Mouse (Mus musculus) heart, postnatal 0 days (tissue): ENCODE data around the gene Mreg. TPM values are rescaled to one million over a fixed set of nuclear protein-coding genes. Genes with fewer than 3 reads are reported as not detected.
"Not testable (repeated sequence)": the region's sequence is repeated elsewhere in the genome, so short reads cannot be mapped to it uniquely, and the experiment has no call there.

ENCODE experiments used
- ATAC-seq: fragments of 200-750 bp; cut with Nextera tagmentation; 2 replicates; pipeline ENCODE4 v1.8.0; 2017; ENCODE audit warnings: low read depth, moderate number of reproducible peaks, moderate library complexity; ENCODE audit not compliant: insufficient read depth
- DNase-seq: peaks from one replicate; pipeline ENCODE4 v3.0.0-alpha.2; 2016; ENCODE audit warnings: low spot score
- H3K27ac ChIP-seq: fragments of 300-500 bp; sonication (generic); 2 replicates; pipeline ENCODE4 v1.5.1; 2014; ENCODE audit warnings: low read depth, mild to moderate bottlenecking
- H3K27me3 ChIP-seq: fragments of 300-500 bp; sonication (generic); 2 replicates; pipeline ENCODE4 v1.6.1; 2014; ENCODE audit warnings: low read length, mixed read lengths; ENCODE audit not compliant: control insufficient read depth, insufficient read depth
- H3K36me3 ChIP-seq: fragments of 300-500 bp; sonication (generic); replicated peaks from 2 replicates; pipeline ENCODE4 v1.6.1; 2014; ENCODE audit warnings: low read length, mixed read lengths; ENCODE audit not compliant: control insufficient read depth, insufficient read depth
- H3K4me1 ChIP-seq: fragments of 300-500 bp; sonication (generic); 2 replicates; pipeline ENCODE4 v1.6.1; 2014; ENCODE audit warnings: antibody characterized with exemption; ENCODE audit not compliant: control insufficient read depth, insufficient read depth
- H3K4me2 ChIP-seq: fragments of 300-500 bp; sonication (generic); 2 replicates; pipeline ENCODE4 v1.6.1; 2014; ENCODE audit warnings: low read depth, mild to moderate bottlenecking, low read length, moderate library complexity
- H3K4me3 ChIP-seq: fragments of 300-500 bp; sonication (generic); 2 replicates; pipeline ENCODE4 v1.5.1; 2014; ENCODE audit warnings: low read depth, low read length
- H3K9ac ChIP-seq: fragments of 300-500 bp; sonication (generic); replicated peaks from 2 replicates; pipeline ENCODE4 v1.6.1; 2014; ENCODE audit warnings: low read depth, low read length, mixed read lengths
- H3K9me3 ChIP-seq: fragments of 300-500 bp; sonication (generic); replicated peaks from 2 replicates; pipeline ENCODE4 v1.6.1; 2016; ENCODE audit warnings: low read length; ENCODE audit not compliant: control insufficient read depth
- CTCF ChIP-seq: IDR thresholded peaks from 2 replicates; pipeline ENCODE4 v1.5.1; 2016; ENCODE audit warnings: antibody characterized with exemption, control low read depth, low read depth
- EP300 ChIP-seq: IDR thresholded peaks from 2 replicates; pipeline ENCODE4 v1.6.1; 2016; ENCODE audit warnings: antibody characterized with exemption, low read depth
- WGBS: fragments of 180-500 bp; shearing (Covaris S2); extraction: QIAGEN DNeasy Blood & Tissue Kit; methylation state at CpG from one replicate; pipeline ENCODE4 v1.1.7; 2014; 5-methylcytosine and 5-hydroxymethylcytosine counted together
- polyA plus RNA-seq: library from polyadenylated mRNA; unstranded; fragments of >200 nt; fragmentation: Nextera tagmentation; extraction: Ambion mirVana; gene quantifications from 2 replicates; pipeline ENCODE4 v1.2.1, GENCODE M21; 2015
- total RNA-seq: library from RNA; depleted of rRNA; stranded (reverse); fragments of >200 nt; gene quantifications from 2 replicates; pipeline ENCODE4 v1.2.3, GENCODE M21; 2014; ENCODE audit warnings: low replicate concordance

The Mreg gene
- total and polyA plus RNA-seq, 2 experiments from 2014 or later = 9.5 to 12.5 TPM

GRCm38 (mm10) chr1:72243656-72244316 lies 31.7 kb upstream of the Mreg start:
- peak overlapping the region; percentile 50 for H3K4me3 ChIP-seq
- H3K27ac ChIP-seq = peak overlapping the region; percentile 97
- H3K27me3 ChIP-seq = no peaks in the 10 kb centered on the region
- H3K4me2 ChIP-seq = peak overlapping the region; percentile 65
- under 1% methylated on average over 47 of the region's 47 CpGs for WGBS
- no peaks in the 10 kb centered on the region for H3K4me1 ChIP-seq
- TF ChIP-seq CTCF (no peak), EP300 (no peak)
- DNase-seq (peak; percentile 90), ATAC-seq (peak; percentile 98)
- peak overlapping the region; percentile 82 for H3K9ac ChIP-seq
- H3K36me3 ChIP-seq = no peaks in the 10 kb centered on the region
- H3K9me3 ChIP-seq = no peaks in the 10 kb centered on the region

DNA sequence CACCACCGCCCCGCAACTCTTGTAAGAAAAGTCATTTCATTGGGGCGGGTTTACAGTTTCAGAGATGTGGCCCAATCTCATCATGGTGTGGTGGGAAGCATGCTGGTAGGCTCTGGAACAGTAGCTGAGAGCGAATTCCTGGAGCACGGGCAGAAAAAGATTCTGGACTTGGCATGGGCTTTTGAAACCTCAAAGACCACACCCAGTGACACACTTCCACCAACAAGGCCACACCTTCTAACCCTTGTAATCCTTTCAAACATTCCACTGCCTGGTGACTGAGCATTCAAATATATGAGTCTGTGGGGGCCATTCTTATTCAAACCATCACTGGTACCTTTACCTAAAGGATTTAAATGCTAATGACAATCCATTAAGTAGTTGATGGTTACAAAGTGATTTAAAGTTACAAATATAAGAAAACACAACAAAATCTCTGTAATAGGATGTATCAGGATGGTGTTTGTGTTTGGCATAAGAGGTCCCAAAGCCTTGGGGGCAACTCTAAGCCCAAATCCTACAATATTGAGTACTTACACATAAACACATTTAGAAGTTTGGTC lies 30.6 kb upstream of the Mreg start:
- H3K9ac ChIP-seq = no peak overlapping the region
- no peaks in the 10 kb centered on the region for H3K36me3 ChIP-seq
- H3K4me3 ChIP-seq = no peak overlapping the region
- no peaks in the 10 kb centered on the region for H3K4me1 ChIP-seq
- no peaks in the 10 kb centered on the region for H3K27me3 ChIP-seq
- TF ChIP-seq EP300 (no peak), CTCF (no peak)
- ATAC-seq (no peak), DNase-seq (no peak)
- H3K9me3 ChIP-seq = no peaks in the 10 kb centered on the region
- H3K27ac ChIP-seq = no peak overlapping the region
- WGBS = 82% methylated on average over 5 of the region's 5 CpGs
- H3K4me2 ChIP-seq = no peak overlapping the region

DNA sequence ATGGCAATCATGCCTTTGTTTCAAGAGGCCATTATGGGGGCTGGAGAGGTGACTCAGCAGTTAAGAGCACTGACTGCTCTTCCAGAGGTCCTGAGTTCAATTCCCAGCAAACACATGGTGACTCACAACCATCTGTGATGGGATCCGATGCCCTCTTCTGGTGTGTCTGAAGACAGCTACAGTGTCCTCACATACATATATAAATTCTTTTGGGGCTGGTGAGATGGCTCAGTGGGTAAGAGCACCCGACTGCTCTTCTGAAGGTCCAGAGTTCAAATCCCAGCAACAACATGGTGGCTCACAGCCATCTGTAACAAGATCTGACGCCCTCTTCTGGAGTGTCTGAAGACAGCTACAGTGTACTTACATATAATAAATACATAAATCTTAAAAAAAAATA lies 27.0 kb upstream of the Mreg start:
- H3K4me3 ChIP-seq, H3K9ac ChIP-seq, ATAC-seq, H3K9me3 ChIP-seq, H3K4me1 ChIP-seq, H3K27me3 ChIP-seq, H3K4me2 ChIP-seq, H3K27ac ChIP-seq, H3K36me3 ChIP-seq, DNase-seq: not testable (repeated sequence)
- 84% methylated on average over 3 of the region's 3 CpGs for WGBS

DNA sequence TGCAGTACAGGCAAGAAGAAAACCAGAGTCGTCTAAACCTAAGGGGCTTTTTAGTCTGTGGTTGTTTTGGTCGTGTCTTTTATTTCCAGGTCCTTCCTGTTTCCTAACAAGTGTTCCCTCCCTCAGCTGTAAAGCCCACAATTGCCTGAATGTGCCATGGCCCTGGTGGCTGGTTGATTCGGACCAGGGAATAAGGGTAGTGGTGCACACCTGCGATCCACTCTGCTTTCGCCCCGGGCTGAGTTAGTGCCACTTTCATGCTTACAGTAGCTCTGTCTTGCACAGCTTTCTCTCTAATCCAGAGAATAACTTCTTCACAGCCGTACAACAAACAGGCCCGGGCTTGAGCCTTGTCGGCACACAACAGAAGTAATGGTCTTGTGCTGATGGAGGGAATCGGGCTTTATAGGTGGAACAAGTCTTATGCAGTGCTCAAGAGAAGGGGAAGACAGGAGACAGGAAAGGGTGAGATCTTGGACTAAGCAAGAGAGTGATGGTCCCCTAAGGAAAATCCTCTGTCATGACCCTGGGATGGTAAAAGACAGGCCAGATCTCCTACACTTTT lies 26.0 kb upstream of the Mreg start:
- no peaks in the 10 kb centered on the region for H3K9me3 ChIP-seq
- H3K4me2 ChIP-seq = no peak overlapping the region
- TF ChIP-seq EP300 (no peak), CTCF (no peak)
- ATAC-seq = no peak
- no peaks in the 10 kb centered on the region for H3K36me3 ChIP-seq
- H3K27ac ChIP-seq = peak overlapping the region; percentile 46; the same call in 1 of the 2 replicates
- no peak overlapping the region for H3K9ac ChIP-seq
- no peaks in the 10 kb centered on the region for H3K4me1 ChIP-seq
- H3K4me3 ChIP-seq = no peak overlapping the region
- 60% methylated on average over 10 of the region's 10 CpGs for WGBS
- 0 out of 2 replicates have a peak, but pooled peaks cover 8% of the 10 kb centered on the region for H3K27me3 ChIP-seq
- no peak for DNase-seq

DNA sequence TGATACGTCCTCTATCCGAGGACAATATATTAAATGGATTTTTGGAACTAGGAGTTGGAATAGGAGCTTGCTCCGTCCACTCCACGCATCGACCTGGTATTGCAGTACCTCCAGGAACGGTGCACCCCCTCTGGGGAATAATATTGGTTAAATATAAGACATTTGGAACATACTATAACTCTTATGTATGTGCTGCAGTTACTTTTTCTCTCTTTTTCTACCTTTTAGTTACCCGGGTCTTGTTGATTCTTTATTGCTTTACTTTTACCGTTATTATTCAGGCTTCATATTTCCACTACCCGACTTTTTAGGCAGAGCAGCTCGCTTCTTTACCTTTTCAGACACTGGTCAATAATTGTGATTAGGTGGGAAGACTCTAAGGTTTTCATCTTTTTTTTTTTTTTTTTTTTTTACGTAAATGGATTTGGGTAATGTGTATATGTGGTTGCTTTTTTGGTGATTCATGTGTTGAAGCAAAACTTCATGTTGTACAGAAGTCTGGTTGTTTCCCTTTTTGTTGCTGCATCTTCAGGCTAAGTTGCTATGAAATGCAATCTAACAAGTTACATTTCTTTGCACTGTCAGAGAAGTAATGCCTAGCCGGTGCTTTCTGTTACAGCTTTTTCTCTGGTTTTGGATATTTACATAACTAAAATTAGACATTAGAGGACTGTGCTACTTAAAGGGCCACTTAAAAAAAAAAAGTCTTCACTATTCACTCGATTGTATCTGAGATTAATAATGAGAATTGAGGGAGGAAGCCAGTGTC lies 25.1 kb upstream of the Mreg start:
- peak overlapping the region; percentile 26; the same call in 1 of the 2 replicates for H3K9ac ChIP-seq
- H3K4me3 ChIP-seq = peak overlapping the region; percentile 21; the same call in 1 of the 2 replicates
- H3K27me3 ChIP-seq = 0 out of 2 replicates have a peak, but pooled peaks cover 8% of the 10 kb centered on the region
- H3K9me3 ChIP-seq = no peaks in the 10 kb centered on the region
- DNase-seq (no peak), ATAC-seq (peak; percentile 45)
- no peaks in the 10 kb centered on the region for H3K36me3 ChIP-seq
- WGBS = 5% methylated on average over 11 of the region's 13 CpGs
- peak overlapping the region; percentile 49 for H3K4me2 ChIP-seq
- TF ChIP-seq CTCF (no peak), EP300 (no peak)
- peak overlapping the region; percentile 7; the same call in 1 of the 2 replicates for H3K27ac ChIP-seq
- H3K4me1 ChIP-seq = no peaks in the 10 kb centered on the region

DNA sequence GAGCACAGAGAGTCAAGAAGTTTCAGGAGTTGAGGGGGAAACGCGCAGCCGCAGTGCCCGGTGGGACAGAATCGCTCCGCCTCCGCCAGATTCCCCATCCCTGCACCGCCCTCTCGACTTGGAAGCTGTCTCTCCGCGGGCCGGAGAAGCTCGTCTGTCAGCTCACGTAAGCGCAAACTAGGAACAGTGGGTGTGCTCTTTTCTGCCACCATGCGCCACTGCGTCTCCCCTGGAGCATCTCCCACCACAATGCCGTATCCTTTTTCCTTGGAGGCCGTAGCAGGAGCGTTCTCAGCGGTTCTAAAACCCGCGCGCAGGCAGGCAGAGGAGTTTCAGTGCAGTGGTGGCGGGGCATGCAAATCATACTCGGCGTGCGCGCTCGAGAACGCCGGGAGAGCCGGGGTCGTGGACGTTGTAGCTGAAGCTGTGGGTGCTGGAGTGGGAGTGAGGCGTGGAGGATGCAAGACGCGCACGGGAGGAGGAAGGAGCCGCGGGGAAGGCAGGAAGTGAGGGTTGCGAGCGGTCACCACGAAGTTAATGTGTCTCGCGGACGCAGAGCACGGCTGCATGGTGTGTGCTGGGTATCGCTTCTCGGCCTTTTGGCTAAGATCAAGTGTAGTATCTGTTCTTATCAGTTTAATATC lies 24.4 kb upstream of the Mreg start:
- peak overlapping the region; percentile 61 for H3K4me2 ChIP-seq
- H3K4me1 ChIP-seq, H3K36me3 ChIP-seq, H3K27me3 ChIP-seq, H3K9me3 ChIP-seq: not testable (repeated sequence)
- under 1% methylated on average over 35 of the region's 50 CpGs for WGBS
- ATAC-seq (peak; percentile 81), DNase-seq (peak; percentile 84)
- H3K4me3 ChIP-seq = peak overlapping the region; percentile 51
- H3K9ac ChIP-seq = peak overlapping the region; percentile 53; the same call in 1 of the 2 replicates
- peak overlapping the region; percentile 79 for H3K27ac ChIP-seq
